Mouse (Mus musculus) kidney, embryonic 15.5 days (tissue): ENCODE data around the gene Cckbr. TPM values are rescaled to one million over a fixed set of nuclear protein-coding genes. Genes with fewer than 3 reads are reported as not detected.
"Not testable (repeated sequence)": the region's sequence is repeated elsewhere in the genome, so short reads cannot be mapped to it uniquely, and the experiment has no call there.

Experiments used
- ATAC-seq: fragments of 200-750 bp; cut with Nextera tagmentation; replicated peaks from 2 replicates; pipeline ENCODE4 v1.8.0; 2017; ENCODE audit warnings: moderate TSS enrichment; ENCODE audit not compliant: low FRiP score
- H3K27ac ChIP-seq: fragments of 300-500 bp; sonication (generic); 2 replicates; pipeline ENCODE4 v1.5.1; 2015; ENCODE audit warnings: mild to moderate bottlenecking, inconsistent platforms
- H3K27me3 ChIP-seq: fragments of 300-500 bp; sonication (generic); 2 replicates; pipeline ENCODE4 v1.6.1; 2015; ENCODE audit warnings: inconsistent platforms
- H3K36me3 ChIP-seq: fragments of 300-500 bp; sonication (generic); 2 replicates; pipeline ENCODE4 v1.6.1; 2015; ENCODE audit warnings: inconsistent platforms
- H3K4me1 ChIP-seq: fragments of 300-500 bp; sonication (generic); 2 replicates; pipeline ENCODE4 v1.6.1; 2015; ENCODE audit warnings: inconsistent platforms
- H3K4me2 ChIP-seq: fragments of 300-500 bp; sonication (generic); 2 replicates; pipeline ENCODE4 v1.6.1; 2015; ENCODE audit warnings: moderate library complexity, mild to moderate bottlenecking, inconsistent platforms
- H3K4me3 ChIP-seq: fragments of 300-500 bp; sonication (generic); replicated peaks from 2 replicates; pipeline ENCODE4 v1.5.1; 2015; ENCODE audit warnings: mild to moderate bottlenecking, inconsistent platforms
- H3K9ac ChIP-seq: fragments of 300-500 bp; sonication (generic); 2 replicates; pipeline ENCODE4 v1.6.1; 2015; ENCODE audit warnings: mild to moderate bottlenecking, inconsistent platforms
- H3K9me3 ChIP-seq: fragments of 300-500 bp; sonication (generic); replicated peaks from 2 replicates; pipeline ENCODE4 v1.6.1; 2016; ENCODE audit warnings: inconsistent platforms
- WGBS: fragments of 180-500 bp; shearing (Covaris S2); methylation state at CpG from one replicate; pipeline ENCODE4 v1.1.7; 2015; ENCODE audit warnings: mixed read lengths; 5-methylcytosine and 5-hydroxymethylcytosine counted together
- polyA plus RNA-seq: library from polyadenylated mRNA; unstranded; fragments of >200 nt; fragmentation: Nextera tagmentation; extraction: Ambion mirVana; gene quantifications from 2 replicates; pipeline ENCODE4 v1.2.1, GENCODE M21; 2015

Cckbr gene
- polyA plus RNA-seq, 1 experiment from 2014 or later = 0.62 TPM

DNA sequence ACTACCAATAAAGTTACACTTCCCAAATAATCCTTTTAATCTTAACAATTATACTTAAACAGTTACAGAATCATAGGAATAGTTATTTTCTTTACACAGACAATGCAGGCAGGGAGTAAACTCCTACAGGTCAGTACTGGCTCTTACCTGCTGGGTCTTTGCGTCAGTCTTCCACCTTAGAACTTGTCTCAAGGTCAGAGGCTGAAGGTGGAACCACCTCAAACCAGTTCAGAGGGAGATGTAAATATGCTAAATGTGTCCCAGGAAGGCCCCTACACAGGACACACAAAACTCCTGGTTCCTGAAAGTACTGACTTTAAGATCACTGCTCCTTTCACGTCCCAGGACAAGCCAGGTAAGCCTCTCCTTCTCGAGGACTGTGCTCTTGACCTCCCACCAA lies 19.5 kb downstream of the Cckbr start:
- no peak for ATAC-seq
- 62% methylated on average over 3 of the region's 3 CpGs for whole genome bisulfite sequencing
- no peaks in the 10 kb centered on the region for H3K36me3 ChIP-seq
- no peaks in the 10 kb centered on the region for H3K27me3 ChIP-seq
- no peak overlapping the region for H3K9ac ChIP-seq
- no peak overlapping the region for H3K4me3 ChIP-seq
- H3K9me3 ChIP-seq = no peaks in the 10 kb centered on the region
- no peak overlapping the region for H3K4me2 ChIP-seq
- H3K27ac ChIP-seq = no peak overlapping the region
- no peaks in the 10 kb centered on the region for H3K4me1 ChIP-seq

DNA sequence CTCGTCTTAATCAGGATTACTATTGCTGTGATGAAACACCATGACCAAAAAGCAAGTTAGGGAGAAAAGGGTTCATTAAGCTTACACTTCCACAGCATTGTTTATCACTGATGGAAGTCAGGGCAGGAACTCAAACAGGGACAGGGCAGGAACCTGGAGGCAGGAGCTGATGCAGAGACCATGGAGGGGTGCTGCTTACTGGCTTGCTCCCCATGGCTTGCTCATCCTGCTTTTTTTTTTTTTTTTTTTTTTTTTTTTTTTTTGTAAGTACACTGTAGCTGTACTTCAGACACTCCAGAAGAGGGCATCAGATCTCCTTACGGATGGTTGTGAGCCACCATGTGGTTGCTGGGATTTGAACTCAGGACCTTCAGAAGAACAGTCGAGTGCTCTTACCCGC lies 27.8 kb downstream of the Cckbr start:
- H3K9me3 ChIP-seq, ATAC-seq, H3K9ac ChIP-seq, H3K4me1 ChIP-seq, H3K27ac ChIP-seq, H3K4me2 ChIP-seq, H3K27me3 ChIP-seq, H3K36me3 ChIP-seq, H3K4me3 ChIP-seq: not testable (repeated sequence)
- 93% methylated on average over 4 of the region's 4 CpGs for WGBS

DNA sequence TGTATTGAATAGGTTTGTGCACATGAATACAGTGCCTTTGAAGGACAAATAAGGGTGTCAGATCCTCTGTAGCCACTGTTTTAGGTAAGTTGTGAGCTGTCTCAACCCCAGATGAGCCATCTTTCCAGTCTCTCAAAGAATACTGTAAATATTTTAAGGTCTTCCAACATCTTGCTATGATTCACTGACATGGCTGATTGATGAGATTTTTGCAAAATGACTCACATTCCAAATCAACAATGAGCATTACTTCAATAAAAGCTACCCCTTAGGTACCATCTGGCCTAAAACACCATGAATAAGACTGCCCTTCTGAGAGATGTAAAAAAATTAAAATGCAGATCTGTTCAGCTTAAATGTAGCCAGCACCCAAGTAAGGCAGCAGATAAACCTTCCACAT lies 33.0 kb downstream of the Cckbr start:
- H3K4me3 ChIP-seq = no peak overlapping the region
- H3K9ac ChIP-seq = no peak overlapping the region
- ATAC-seq = no peak
- no peaks in the 10 kb centered on the region for H3K9me3 ChIP-seq
- H3K27ac ChIP-seq = no peak overlapping the region
- H3K4me2 ChIP-seq = no peak overlapping the region
- H3K4me1 ChIP-seq = no peaks in the 10 kb centered on the region
- no peaks in the 10 kb centered on the region for H3K36me3 ChIP-seq
- H3K27me3 ChIP-seq = no peaks in the 10 kb centered on the region

DNA sequence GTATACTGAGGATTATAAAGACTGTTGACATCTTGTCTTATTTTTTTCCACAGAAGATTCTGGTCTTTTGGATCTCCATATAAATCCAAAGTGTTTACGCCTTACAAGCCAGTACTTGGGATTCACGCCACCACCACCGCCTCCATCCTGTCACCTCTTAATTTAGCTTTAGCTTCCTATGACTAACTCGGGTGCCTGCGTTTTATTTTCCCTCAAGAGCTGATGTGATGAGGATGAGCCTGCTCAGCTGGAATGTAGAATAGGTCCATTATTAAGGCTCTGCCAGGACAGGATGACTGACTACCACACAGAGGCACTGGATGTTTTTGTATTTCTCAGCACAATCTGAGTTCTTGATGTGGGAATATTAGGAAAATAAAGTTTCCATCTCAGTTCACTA lies 40.0 kb downstream of the Cckbr start:
- ATAC-seq, H3K4me3 ChIP-seq, H3K36me3 ChIP-seq, H3K4me1 ChIP-seq, H3K4me2 ChIP-seq, H3K27ac ChIP-seq, H3K9ac ChIP-seq, H3K9me3 ChIP-seq, H3K27me3 ChIP-seq: not testable (repeated sequence)
- WGBS = 79% methylated on average over 5 of the region's 5 CpGs

DNA sequence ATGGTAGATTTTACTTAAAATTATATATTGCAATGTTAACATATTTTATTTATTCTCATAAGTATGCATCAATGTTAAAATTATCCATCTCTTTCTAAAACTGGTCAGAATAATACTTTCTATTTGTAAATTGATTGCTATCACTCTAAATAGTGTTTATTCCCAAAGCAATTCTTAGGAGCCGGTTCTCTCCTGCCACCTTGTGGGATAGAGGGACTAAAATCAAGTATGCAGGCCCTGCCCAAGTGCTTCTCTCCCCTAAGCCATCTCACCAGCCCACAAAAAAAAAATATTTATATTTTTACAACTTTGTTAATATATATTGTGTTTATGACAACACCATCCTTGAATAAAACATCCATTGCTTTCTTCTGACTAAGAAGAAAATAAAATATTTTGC lies 47.1 kb downstream of the Cckbr start:
- H3K36me3 ChIP-seq = no peaks in the 10 kb centered on the region
- no peak for ATAC-seq
- H3K4me3 ChIP-seq = no peak overlapping the region
- H3K9me3 ChIP-seq = no peaks in the 10 kb centered on the region
- no peak overlapping the region for H3K4me2 ChIP-seq
- no peak overlapping the region for H3K9ac ChIP-seq
- no peak overlapping the region for H3K27ac ChIP-seq
- WGBS = 44% methylated on average over 1 of the region's 1 CpGs
- H3K27me3 ChIP-seq = no peaks in the 10 kb centered on the region
- H3K4me1 ChIP-seq = no peaks in the 10 kb centered on the region

DNA sequence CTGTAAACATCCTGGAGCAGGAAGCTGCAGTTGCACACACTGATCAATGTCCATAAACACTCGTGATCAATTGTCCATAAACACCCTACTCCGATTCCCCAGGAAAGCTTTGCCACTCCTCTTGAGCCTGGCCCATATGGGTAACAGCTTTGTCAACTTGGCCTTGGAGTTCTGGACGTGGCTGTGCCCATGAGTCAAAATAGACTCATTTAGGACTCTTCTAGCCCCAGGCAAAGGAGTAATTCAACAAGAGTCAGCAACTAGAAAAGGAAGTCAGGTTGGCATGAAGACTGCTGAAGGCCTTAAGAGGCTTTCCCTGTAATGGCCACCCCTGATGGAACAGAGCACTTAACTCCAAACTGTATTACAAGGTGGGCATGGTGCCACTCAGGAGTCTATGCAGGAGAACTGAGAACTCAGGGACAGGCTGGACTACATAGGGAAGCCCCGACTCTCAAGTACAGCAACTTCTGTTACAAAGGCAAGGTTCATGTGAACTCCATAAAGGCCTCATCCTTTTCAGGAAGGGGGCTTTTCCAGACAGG lies 49.3 kb downstream of the Cckbr start:
- Histone ChIP-seq H3K9ac (no peak overlapping the region), H3K36me3 (no peaks in the 10 kb centered on the region), H3K4me3 (no peak overlapping the region), H3K9me3 (no peaks in the 10 kb centered on the region), H3K27me3 (no peaks in the 10 kb centered on the region), H3K4me1 (no peaks in the 10 kb centered on the region), H3K27ac (no peak overlapping the region), H3K4me2 (no peak overlapping the region)
- no peak for ATAC-seq
- 68% methylated on average over 4 of the region's 4 CpGs for WGBS

DNA sequence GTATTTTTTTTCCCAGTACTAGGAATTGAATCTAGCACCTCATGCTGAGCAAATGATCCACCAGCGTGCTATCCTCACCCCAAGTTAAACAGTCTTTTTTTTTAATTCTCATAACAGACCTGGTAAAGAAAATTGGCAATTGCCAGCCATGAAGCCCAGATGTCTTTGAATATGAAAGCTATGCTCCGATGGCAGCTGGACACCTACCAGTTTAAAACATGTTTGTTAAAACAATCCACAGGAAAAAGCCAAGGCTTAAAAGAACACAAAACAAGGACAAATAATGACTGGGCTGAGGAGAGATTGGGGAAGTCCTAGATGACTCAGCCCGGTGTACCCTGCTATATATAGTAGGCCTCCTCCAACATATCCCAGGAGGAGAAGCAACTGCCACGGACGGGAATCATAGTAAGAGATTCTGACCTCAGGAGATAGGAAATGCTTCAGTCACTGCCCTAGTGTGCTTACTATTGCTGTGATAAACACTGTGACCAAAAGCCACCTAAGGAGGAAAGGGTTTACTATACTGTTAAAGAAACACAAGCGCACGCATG lies 49.9 kb downstream of the Cckbr start:
- Histone ChIP-seq H3K4me2 (no peak overlapping the region), H3K4me1 (no peaks in the 10 kb centered on the region), H3K4me3 (no peak overlapping the region), H3K9ac (no peak overlapping the region), H3K27ac (no peak overlapping the region), H3K9me3 (no peaks in the 10 kb centered on the region), H3K36me3 (no peaks in the 10 kb centered on the region), H3K27me3 (no peaks in the 10 kb centered on the region)
- 77% methylated on average over 7 of the region's 7 CpGs for WGBS
- no peak for ATAC-seq

DNA sequence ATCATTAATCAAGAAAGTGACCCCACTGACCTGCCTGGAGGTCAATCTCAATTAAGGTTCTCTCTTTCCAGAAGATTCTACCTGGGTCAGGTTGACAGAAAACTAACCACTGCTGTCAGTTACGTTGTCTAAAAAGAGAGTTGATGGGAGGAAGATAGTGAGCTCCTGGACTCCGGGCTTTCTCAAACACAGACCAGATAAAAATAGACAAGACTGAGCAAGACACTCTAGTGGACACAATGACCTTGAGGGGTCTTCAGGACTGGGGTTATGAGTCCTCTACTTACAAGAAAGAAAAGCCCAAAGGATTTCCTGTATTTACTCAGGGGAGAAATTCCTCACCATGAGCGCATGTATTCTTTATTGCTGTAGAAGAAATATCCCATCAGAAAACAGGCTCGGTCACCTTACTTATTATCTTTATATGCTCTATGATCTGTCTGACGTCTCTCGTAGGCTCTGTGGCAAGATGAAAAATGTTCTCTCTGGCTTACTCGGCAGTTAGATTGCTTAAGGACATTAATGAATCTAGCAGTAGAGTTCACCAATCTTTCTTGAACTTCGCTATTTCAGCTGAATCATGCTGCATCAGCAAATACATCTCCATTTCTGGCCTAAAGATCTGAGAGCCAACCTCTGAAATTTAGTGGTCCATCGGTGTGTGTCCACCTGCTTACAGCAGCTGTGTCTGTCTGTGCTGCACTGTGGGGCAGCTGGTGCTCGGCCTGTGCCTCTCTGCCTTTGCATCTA lies 51.3 kb downstream of the Cckbr start:
- 74% methylated on average over 10 of the region's 10 CpGs for WGBS
- Histone ChIP-seq H3K27me3 (0 out of 2 replicates have a peak, but pooled peaks cover 5% of the 10 kb centered on the region), H3K4me1 (peaks cover 14% of the 10 kb centered on the region), H3K4me3 (no peak overlapping the region), H3K36me3 (no peaks in the 10 kb centered on the region), H3K9me3 (no peaks in the 10 kb centered on the region), H3K4me2 (no peak overlapping the region), H3K27ac (no peak overlapping the region), H3K9ac (no peak overlapping the region)
- ATAC-seq = no peak

DNA sequence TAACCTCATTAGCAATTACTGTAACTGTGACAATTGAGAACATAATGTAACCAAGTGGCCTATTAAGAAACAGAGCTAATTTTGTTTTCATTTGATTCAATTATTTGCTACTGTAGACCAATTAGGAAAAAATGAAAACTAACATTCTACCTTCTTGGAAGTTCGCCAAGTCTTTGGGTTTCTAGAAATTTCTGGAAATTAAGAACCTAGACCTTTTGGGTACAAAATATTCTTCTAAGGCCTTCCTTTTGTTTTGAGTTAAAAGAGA lies 51.8 kb downstream of the Cckbr start:
- H3K27ac ChIP-seq = no peak overlapping the region
- H3K4me2 ChIP-seq = no peak overlapping the region
- no peak for ATAC-seq
- H3K27me3 ChIP-seq = 0 out of 2 replicates have a peak, but pooled peaks cover 5% of the 10 kb centered on the region
- H3K36me3 ChIP-seq = no peaks in the 10 kb centered on the region
- H3K4me3 ChIP-seq = no peak overlapping the region
- no peak overlapping the region for H3K9ac ChIP-seq
- 91% methylated on average over 1 of the region's 1 CpGs for WGBS
- no peaks in the 10 kb centered on the region for H3K9me3 ChIP-seq
- H3K4me1 ChIP-seq = peaks cover 19% of the 10 kb centered on the region

DNA sequence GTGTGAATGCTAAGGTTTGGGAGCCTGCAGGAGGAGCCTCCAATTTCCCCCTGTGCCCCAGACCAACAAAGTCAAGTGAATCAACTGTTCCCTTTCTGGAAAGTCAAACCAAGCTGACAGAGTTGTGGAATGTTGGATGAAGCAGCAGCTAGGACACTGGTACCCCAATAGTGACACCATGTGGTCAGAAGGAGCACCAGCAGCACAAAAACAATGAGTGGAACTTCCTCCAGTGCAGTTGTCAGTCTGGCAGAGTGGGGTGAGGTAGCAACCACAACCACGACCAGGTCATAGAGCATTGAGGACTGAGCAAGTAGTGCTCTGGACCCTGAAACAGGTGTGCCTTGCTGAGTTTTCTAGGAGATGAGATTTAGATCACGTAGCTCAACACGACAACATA lies 52.3 kb downstream of the Cckbr start:
- Histone ChIP-seq H3K36me3 (no peaks in the 10 kb centered on the region), H3K4me1 (peaks cover 22% of the 10 kb centered on the region), H3K9me3 (no peaks in the 10 kb centered on the region), H3K4me3 (no peak overlapping the region), H3K4me2 (no peak overlapping the region), H3K27ac (no peak overlapping the region), H3K9ac (no peak overlapping the region), H3K27me3 (0 out of 2 replicates have a peak, but pooled peaks cover 5% of the 10 kb centered on the region)
- ATAC-seq = 0 out of 2 replicates have a peak, but pooled peaks have one; percentile 20
- 70% methylated on average over 3 of the region's 3 CpGs for WGBS

DNA sequence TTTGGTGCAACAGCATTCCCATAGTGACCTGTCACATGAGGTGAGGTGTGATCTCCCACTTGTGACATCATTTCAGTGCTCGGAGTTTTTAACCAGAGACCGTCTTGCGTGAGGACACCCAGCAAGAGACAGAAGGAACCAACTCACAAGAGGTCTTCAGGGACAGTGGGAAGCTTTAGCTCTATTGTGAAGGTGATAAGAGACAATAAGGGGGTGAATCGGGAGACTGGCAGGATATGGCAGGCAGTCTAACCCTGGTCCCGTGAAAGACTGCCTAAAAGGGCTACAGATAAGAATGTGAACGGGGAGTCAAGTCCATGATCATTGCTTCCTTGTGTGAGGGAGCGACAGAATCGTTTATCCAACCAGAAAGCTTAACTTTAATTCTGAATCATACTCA lies 52.8 kb downstream of the Cckbr start:
- Histone ChIP-seq H3K4me3 (no peak overlapping the region), H3K27me3 (0 out of 2 replicates have a peak, but pooled peaks cover 5% of the 10 kb centered on the region), H3K9me3 (no peaks in the 10 kb centered on the region), H3K9ac (no peak overlapping the region), H3K4me2 (no peak overlapping the region), H3K36me3 (no peaks in the 10 kb centered on the region), H3K4me1 (peaks cover 22% of the 10 kb centered on the region), H3K27ac (no peak overlapping the region)
- 81% methylated on average over 8 of the region's 8 CpGs for WGBS
- no peak for ATAC-seq

DNA sequence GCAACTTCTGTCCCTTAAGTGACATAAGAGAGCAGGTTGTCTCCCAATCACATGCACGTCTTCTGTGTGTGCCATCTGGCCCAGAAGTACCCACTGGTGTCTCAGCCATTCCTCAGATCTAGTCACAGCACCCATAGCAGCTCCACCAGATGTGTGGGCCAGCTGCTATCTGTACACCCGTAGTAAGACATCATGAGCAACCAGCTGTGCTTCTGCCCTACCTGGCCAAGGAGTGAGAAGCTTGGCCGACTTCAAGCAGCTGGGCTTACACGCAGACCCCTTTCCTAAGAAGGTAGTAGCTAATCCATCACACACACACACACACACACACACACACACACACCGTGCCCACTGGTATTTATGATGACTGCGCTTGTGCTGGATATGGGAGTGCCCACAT lies 53.7 kb downstream of the Cckbr start:
- ATAC-seq = no peak
- no peak overlapping the region for H3K9ac ChIP-seq
- 0 out of 2 replicates have a peak, but pooled peaks cover 5% of the 10 kb centered on the region for H3K27me3 ChIP-seq
- H3K36me3 ChIP-seq = no peaks in the 10 kb centered on the region
- WGBS = 87% methylated on average over 6 of the region's 6 CpGs
- no peak overlapping the region for H3K4me2 ChIP-seq
- no peak overlapping the region for H3K4me3 ChIP-seq
- peaks cover 22% of the 10 kb centered on the region for H3K4me1 ChIP-seq
- no peak overlapping the region for H3K27ac ChIP-seq
- H3K9me3 ChIP-seq = no peaks in the 10 kb centered on the region

DNA sequence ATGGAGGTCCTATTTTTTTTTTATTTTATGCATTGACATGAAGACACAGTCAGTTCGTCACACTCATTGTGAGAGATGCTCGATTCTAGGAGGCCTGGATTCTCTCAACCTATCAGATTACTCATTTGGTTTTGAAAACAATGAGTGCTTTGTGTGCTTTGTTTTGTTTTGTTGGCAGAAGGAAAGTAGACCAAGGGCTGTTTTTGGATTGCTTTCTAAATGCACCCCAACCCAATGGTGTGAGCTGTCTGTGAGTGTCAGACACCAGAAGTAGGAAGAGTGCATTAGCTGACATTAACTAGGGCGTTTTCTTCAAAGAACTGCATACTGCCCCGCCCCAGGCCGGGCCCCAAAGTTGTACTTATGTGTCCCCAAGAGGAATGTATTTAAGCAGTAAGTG lies 54.5 kb downstream of the Cckbr start:
- Histone ChIP-seq H3K27me3 (0 out of 2 replicates have a peak, but pooled peaks cover 5% of the 10 kb centered on the region), H3K4me2 (peak overlapping the region; percentile 90), H3K4me1 (peaks cover 22% of the 10 kb centered on the region), H3K9me3 (no peaks in the 10 kb centered on the region), H3K36me3 (no peaks in the 10 kb centered on the region), H3K9ac (no peak overlapping the region), H3K4me3 (no peak overlapping the region), H3K27ac (no peak overlapping the region)
- no peak for ATAC-seq
- WGBS = 69% methylated on average over 5 of the region's 5 CpGs
